Mouse (Mus musculus): ENCODE measurements around the gene Cox14. TPM values are rescaled to one million over a fixed set of nuclear protein-coding genes. Genes with fewer than 3 reads are reported as not detected.
A peak's percentile ranks its signal among the peaks of the same experiment; 100 is the strongest.
"Not testable (repeated sequence)": the region's sequence is repeated elsewhere in the genome, so short reads cannot be mapped to it uniquely, and the experiment has no call there.

Gene Cox14
- polyA plus RNA-seq, 1 experiment, result 269 TPM

DNA sequence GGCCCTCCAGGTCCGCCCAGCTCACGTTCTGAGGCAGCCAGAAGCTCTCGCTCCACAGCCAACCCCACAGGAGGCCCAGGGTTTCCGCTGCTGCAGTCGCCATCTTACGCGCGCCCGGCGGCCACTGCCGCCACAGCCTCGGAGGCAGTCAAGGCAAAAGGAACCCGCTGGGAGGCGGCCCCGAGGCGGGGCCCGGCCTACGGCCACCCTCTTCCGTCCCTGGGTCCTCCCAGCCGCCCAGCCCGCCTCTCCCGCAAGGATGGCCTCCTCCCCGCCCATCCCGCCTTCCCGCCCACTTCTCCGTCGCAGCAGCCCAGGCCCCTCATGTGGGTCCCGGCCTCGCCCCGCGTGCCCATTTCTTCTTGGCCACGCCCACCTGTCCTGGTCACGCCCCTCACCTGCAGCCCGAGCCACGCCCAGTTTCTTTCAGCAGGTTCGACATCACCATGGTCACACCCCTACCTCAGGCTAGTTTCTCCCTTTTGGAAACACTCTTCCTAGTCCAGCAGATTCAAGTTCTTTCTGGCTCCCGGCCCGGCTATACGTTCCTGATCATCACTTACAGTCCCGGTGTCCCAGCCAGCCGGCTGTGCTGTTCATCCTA, 47.0 kb downstream of the Cox14 start:
- Histone ChIP-seq H3K27ac (ENCODE audit: insufficient read depth, low read depth, low read length) (peak overlapping the region; percentile 69), H3K36me3 (ENCODE audit: control insufficient read depth, insufficient read depth, low read length) (no peaks in the 10 kb centered on the region), H3K27me3 (replicated peaks; ENCODE audit: control insufficient read depth, insufficient read depth, low read length) (no peaks in the 10 kb centered on the region), H3K4me1 (ENCODE audit: control insufficient read depth, insufficient read depth, low read length) (peaks cover 2% of the 10 kb centered on the region; the same call in 1 of the 2 replicates), H3K4me3 (ENCODE audit: insufficient read depth, low read depth, low read length) (peak overlapping the region; percentile 92)
- TF ChIP-seq CTCF (conservative IDR thresholded peaks at IDR 0.05; ENCODE audit: insufficient read depth, insufficient read length, low read depth, low read length) (0 out of 2 replicates have a peak, but pooled peaks have one; percentile 5), POLR2A (IDR thresholded peaks at IDR 0.05; ENCODE audit: low read depth, low read length) (peak; percentile 90)
- WGBS, result under 1% methylated on average over 39 of the region's 41 CpGs
- DNase-seq, result peak; percentile 94

DNA sequence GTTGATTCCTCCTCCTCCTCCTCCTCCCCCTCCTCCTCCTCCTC, 47.3 kb downstream of the Cox14 start, which contains the start of gene Cers5:
Gene Cers5 (minus strand): TSS at position 5 of the 44 bp plus-strand sequence.
- peak within 1 kb of the TSS; percentile 92 for H3K4me3 ChIP-seq (ENCODE audit: insufficient read depth, low read depth, low read length)
- H3K36me3 ChIP-seq (ENCODE audit: control insufficient read depth, insufficient read depth, low read length); H3K4me1 ChIP-seq (ENCODE audit: control insufficient read depth, insufficient read depth, low read length); H3K27me3 ChIP-seq (replicated peaks; ENCODE audit: control insufficient read depth, insufficient read depth, low read length); DNase-seq: not testable (repeated sequence)
- peak within 1 kb of the TSS; percentile 72 for H3K27ac ChIP-seq (ENCODE audit: insufficient read depth, low read depth, low read length)

DNA sequence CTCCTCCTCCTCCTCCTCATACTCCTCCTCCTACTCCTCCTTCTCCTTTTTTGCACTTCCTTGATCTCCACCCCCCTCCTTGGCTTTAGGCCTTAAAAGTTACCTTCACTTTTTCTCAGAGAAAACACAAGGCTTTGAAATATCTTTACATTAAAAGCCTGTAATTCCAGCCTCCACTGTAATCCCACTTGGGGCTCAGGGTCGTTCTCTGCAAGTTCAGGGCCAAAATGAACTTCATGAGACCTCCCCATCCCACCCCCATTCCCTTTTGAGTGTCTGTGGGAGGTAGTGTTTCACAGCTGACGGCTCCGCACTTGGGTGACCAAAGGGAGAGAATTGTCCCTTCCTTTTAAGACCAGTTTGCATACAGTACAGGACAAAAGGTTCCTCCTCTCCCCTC, 47.5 kb downstream of the Cox14 start:
- Histone ChIP-seq H3K27ac (ENCODE audit: insufficient read depth, low read depth, low read length) (peak overlapping the region; percentile 72), H3K4me3 (ENCODE audit: insufficient read depth, low read depth, low read length) (peak overlapping the region; percentile 92; the same call in 1 of the 2 replicates), H3K4me1 (ENCODE audit: control insufficient read depth, insufficient read depth, low read length) (no peaks in the 10 kb centered on the region; the same call in 1 of the 2 replicates), H3K36me3 (ENCODE audit: control insufficient read depth, insufficient read depth, low read length) (no peaks in the 10 kb centered on the region; the same call in 1 of the 2 replicates), H3K27me3 (replicated peaks; ENCODE audit: control insufficient read depth, insufficient read depth, low read length) (no peaks in the 10 kb centered on the region)
- TF ChIP-seq CTCF (conservative IDR thresholded peaks at IDR 0.05; ENCODE audit: insufficient read depth, insufficient read length, low read depth, low read length) (no peak), POLR2A (IDR thresholded peaks at IDR 0.05; ENCODE audit: low read depth, low read length) (no peak)
- 39% methylated on average over 3 of the region's 3 CpGs for WGBS
- no peak for DNase-seq

Other genes starting within 250 kb of the Cox14 start
- gene Faim2, start 197.5 kb upstream of the Cox14 start, polyA plus RNA-seq (2012; rRNA removed), result 0.43 and 1.3 TPM in 2 replicates
- gene Aqp2, start 146.6 kb upstream of the Cox14 start, polyA plus RNA-seq (2012; rRNA removed), result 741 and 818 TPM in 2 replicates
- 0.66 and 1.6 TPM in 2 replicates for gene Aqp5, start 134.8 kb upstream of the Cox14 start, polyA plus RNA-seq (2012; rRNA removed)
- gene Aqp6, start 124.2 kb upstream of the Cox14 start, polyA plus RNA-seq (2012; rRNA removed), result 97.9 and 124 TPM in 2 replicates
- 2.4 and 2.6 TPM in 2 replicates for gene Racgap1, start 74.0 kb upstream of the Cox14 start, polyA plus RNA-seq (2012; rRNA removed)
- gene Asic1, start 55.2 kb upstream of the Cox14 start, polyA plus RNA-seq (2012; rRNA removed), result 0.34 and 0.37 TPM in 2 replicates
- 27.7 and 29.5 TPM in 2 replicates for gene Smarcd1, start 23.5 kb upstream of the Cox14 start, polyA plus RNA-seq (2012; rRNA removed)
- gene Gm17349, start 20.1 kb upstream of the Cox14 start, polyA plus RNA-seq (2012; rRNA removed), result 0.58 TPM in 1 of 2 replicates, not detected in the other
- 427 and 506 TPM in 2 replicates for gene Gpd1, start 8.1 kb upstream of the Cox14 start, polyA plus RNA-seq (2012; rRNA removed)
- 28.7 and 31.8 TPM in 2 replicates for gene Cers5, start 47.3 kb downstream of the Cox14 start, polyA plus RNA-seq (2012; rRNA removed)
- gene Lima1, start 149.8 kb downstream of the Cox14 start, polyA plus RNA-seq (2012; rRNA removed), result 29.9 and 32.7 TPM in 2 replicates
- 0.04 and 0.05 TPM in 2 replicates for gene Fam186a, start 241.4 kb downstream of the Cox14 start, polyA plus RNA-seq (2012; rRNA removed)
- 43.4 and 63.3 TPM in 2 replicates for gene Larp4, start 244.4 kb downstream of the Cox14 start, polyA plus RNA-seq (2012; rRNA removed)